Mouse (Mus musculus): ENCODE measurements around the gene Slit3. TPM values are rescaled to one million over a fixed set of nuclear protein-coding genes. Genes with fewer than 3 reads are reported as not detected.

Slit3 gene
- polyA plus RNA-seq, 1 experiment = not detected

GRCm38 (mm10) chr11:35416402-35417093, 295.5 kb downstream of the Slit3 start:
- H3K4me3 ChIP-seq (replicated peaks) = no peak overlapping the region
- no peaks in the 10 kb centered on the region for H3K36me3 ChIP-seq (ENCODE audit: control insufficient read depth)
- H3K27me3 ChIP-seq (ENCODE audit: control insufficient read depth) = no peaks in the 10 kb centered on the region
- no peaks in the 10 kb centered on the region for H3K9me3 ChIP-seq (ENCODE audit: control insufficient read depth, low read length)
- H3K4me1 ChIP-seq (ENCODE audit: control insufficient read depth) = no peaks in the 10 kb centered on the region
- no peak for TF ChIP-seq TAL1 (IDR thresholded peaks at IDR 0.05; ENCODE audit: low read length)
- TF ChIP-seq GATA1 (IDR thresholded peaks at IDR 0.05; ENCODE audit: low read length) = no peak

GRCm38 (mm10) chr11:35417911-35418552, 297.0 kb downstream of the Slit3 start:
- Histone ChIP-seq H3K27me3 (ENCODE audit: control insufficient read depth) (no peaks in the 10 kb centered on the region), H3K4me1 (ENCODE audit: control insufficient read depth) (no peaks in the 10 kb centered on the region), H3K4me3 (replicated peaks) (no peak overlapping the region), H3K36me3 (ENCODE audit: control insufficient read depth) (no peaks in the 10 kb centered on the region), H3K9me3 (ENCODE audit: control insufficient read depth, low read length) (no peaks in the 10 kb centered on the region)
- TF ChIP-seq GATA1 (IDR thresholded peaks at IDR 0.05; ENCODE audit: low read length) (no peak), TAL1 (IDR thresholded peaks at IDR 0.05; ENCODE audit: low read length) (no peak)

- H3K27me3 ChIP-seq (ENCODE audit: control insufficient read depth) = no peaks in the 10 kb centered on the region
- no peak for TF ChIP-seq GATA1 (IDR thresholded peaks at IDR 0.05; ENCODE audit: low read length)
- no peak for TF ChIP-seq TAL1 (IDR thresholded peaks at IDR 0.05; ENCODE audit: low read length)
- H3K4me1 ChIP-seq (ENCODE audit: control insufficient read depth) = no peaks in the 10 kb centered on the region
- no peaks in the 10 kb centered on the region for H3K9me3 ChIP-seq (ENCODE audit: control insufficient read depth, low read length)
- H3K36me3 ChIP-seq (ENCODE audit: control insufficient read depth) = no peaks in the 10 kb centered on the region
- H3K4me3 ChIP-seq (replicated peaks) = no peak overlapping the region
Measured at GRCm38 (mm10) chr11:35419013-35419412, 298.0 kb downstream of the Slit3 start.

GRCm38 (mm10) chr11:35421728-35422127, 300.7 kb downstream of the Slit3 start:
- Histone ChIP-seq H3K4me3 (replicated peaks) (no peak overlapping the region), H3K9me3 (ENCODE audit: control insufficient read depth, low read length) (no peaks in the 10 kb centered on the region), H3K4me1 (ENCODE audit: control insufficient read depth) (no peaks in the 10 kb centered on the region), H3K36me3 (ENCODE audit: control insufficient read depth) (no peaks in the 10 kb centered on the region), H3K27me3 (ENCODE audit: control insufficient read depth) (no peaks in the 10 kb centered on the region)
- TF ChIP-seq GATA1 (IDR thresholded peaks at IDR 0.05; ENCODE audit: low read length) (no peak), TAL1 (IDR thresholded peaks at IDR 0.05; ENCODE audit: low read length) (no peak)

- TF ChIP-seq GATA1 (IDR thresholded peaks at IDR 0.05; ENCODE audit: low read length) = no peak
- TF ChIP-seq TAL1 (IDR thresholded peaks at IDR 0.05; ENCODE audit: low read length) = no peak
Measured at GRCm38 (mm10) chr11:35428036-35428435, 307.0 kb downstream of the Slit3 start.

GRCm38 (mm10) chr11:35431130-35431529, 310.1 kb downstream of the Slit3 start:
- Histone ChIP-seq H3K4me3 (replicated peaks) (no peak overlapping the region), H3K27me3 (ENCODE audit: control insufficient read depth) (no peaks in the 10 kb centered on the region), H3K4me1 (ENCODE audit: control insufficient read depth) (no peaks in the 10 kb centered on the region), H3K9me3 (ENCODE audit: control insufficient read depth, low read length) (no peaks in the 10 kb centered on the region), H3K36me3 (ENCODE audit: control insufficient read depth) (no peaks in the 10 kb centered on the region)
- TF ChIP-seq TAL1 (IDR thresholded peaks at IDR 0.05; ENCODE audit: low read length) (no peak), GATA1 (IDR thresholded peaks at IDR 0.05; ENCODE audit: low read length) (no peak)

More at GRCm38 (mm10) chr11:35428036-35428435, 307.0 kb downstream of the Slit3 start:
- Histone ChIP-seq H3K9me3 (ENCODE audit: control insufficient read depth, low read length) (no peaks in the 10 kb centered on the region), H3K36me3 (ENCODE audit: control insufficient read depth) (no peaks in the 10 kb centered on the region), H3K27me3 (ENCODE audit: control insufficient read depth) (no peaks in the 10 kb centered on the region), H3K4me3 (replicated peaks) (no peak overlapping the region), H3K4me1 (ENCODE audit: control insufficient read depth) (no peaks in the 10 kb centered on the region)

- H3K27me3 ChIP-seq (ENCODE audit: control insufficient read depth) = no peaks in the 10 kb centered on the region
- H3K36me3 ChIP-seq (ENCODE audit: control insufficient read depth) = no peaks in the 10 kb centered on the region
- H3K9me3 ChIP-seq (ENCODE audit: control insufficient read depth, low read length) = no peaks in the 10 kb centered on the region
- no peak overlapping the region for H3K4me3 ChIP-seq (replicated peaks)
- no peak for TF ChIP-seq TAL1 (IDR thresholded peaks at IDR 0.05; ENCODE audit: low read length)
- no peak for TF ChIP-seq GATA1 (IDR thresholded peaks at IDR 0.05; ENCODE audit: low read length)
- no peaks in the 10 kb centered on the region for H3K4me1 ChIP-seq (ENCODE audit: control insufficient read depth)
Measured at GRCm38 (mm10) chr11:35437510-35437909, 316.5 kb downstream of the Slit3 start.

- H3K4me3 ChIP-seq (replicated peaks) = no peak overlapping the region
- TF ChIP-seq GATA1 (IDR thresholded peaks at IDR 0.05; ENCODE audit: low read length) (no peak), TAL1 (IDR thresholded peaks at IDR 0.05; ENCODE audit: low read length) (no peak)
- no peaks in the 10 kb centered on the region for H3K9me3 ChIP-seq (ENCODE audit: control insufficient read depth, low read length)
- H3K27me3 ChIP-seq (ENCODE audit: control insufficient read depth) = no peaks in the 10 kb centered on the region
- no peaks in the 10 kb centered on the region for H3K4me1 ChIP-seq (ENCODE audit: control insufficient read depth)
- no peaks in the 10 kb centered on the region for H3K36me3 ChIP-seq (ENCODE audit: control insufficient read depth)
Measured at GRCm38 (mm10) chr11:35440186-35440585, 319.2 kb downstream of the Slit3 start.

GRCm38 (mm10) chr11:35444489-35445100, 323.6 kb downstream of the Slit3 start:
- TF ChIP-seq TAL1 (IDR thresholded peaks at IDR 0.05; ENCODE audit: low read length) (no peak), GATA1 (IDR thresholded peaks at IDR 0.05; ENCODE audit: low read length) (no peak)
- Histone ChIP-seq H3K9me3 (ENCODE audit: control insufficient read depth, low read length) (no peaks in the 10 kb centered on the region), H3K27me3 (ENCODE audit: control insufficient read depth) (no peaks in the 10 kb centered on the region)

More at GRCm38 (mm10) chr11:35444489-35445100, 323.6 kb downstream of the Slit3 start:
- no peaks in the 10 kb centered on the region for H3K36me3 ChIP-seq (ENCODE audit: control insufficient read depth)
- H3K4me3 ChIP-seq (replicated peaks) = no peak overlapping the region
- H3K4me1 ChIP-seq (ENCODE audit: control insufficient read depth) = no peaks in the 10 kb centered on the region
